Mouse (Mus musculus) cerebellum, adult 2 months (tissue): ENCODE data around the gene Tmem150c. TPM values are rescaled to one million over a fixed set of nuclear protein-coding genes. Genes with fewer than 3 reads are reported as not detected.

Source experiments
- DNase-seq, 2 experiments: peaks; one replicate each; pipeline ENCODE4 v3.0.0; 2021
- H3K27ac ChIP-seq: fragments of 200-500 bp; 2 replicates; pipeline ENCODE4 v1.5.1; 2012; ENCODE audit warnings: low read length, control low read depth, inconsistent platforms; ENCODE audit not compliant: insufficient read depth
- H3K27me3 ChIP-seq: fragments of 200-500 bp; 2 replicates; pipeline ENCODE4 v1.6.1; 2012; ENCODE audit warnings: inconsistent platforms, mild to moderate bottlenecking, low read length, moderate library complexity; ENCODE audit not compliant: control insufficient read depth, insufficient read depth
- H3K4me1 ChIP-seq: fragments of 200-500 bp; 2 replicates; pipeline ENCODE4 v1.6.1; 2011; ENCODE audit warnings: low read length; ENCODE audit not compliant: control insufficient read depth, insufficient read depth
- H3K4me3 ChIP-seq: fragments of 200-500 bp; replicated peaks from 2 replicates; pipeline ENCODE3; 2011; ENCODE audit warnings: mild to moderate bottlenecking, low read depth, low read length, control low read depth; ENCODE audit not compliant: insufficient read depth
- CTCF ChIP-seq: fragments of 200-500 bp; IDR thresholded peaks from 2 replicates; pipeline ENCODE4 v1.5.1; 2011; ENCODE audit warnings: low read depth, mild to moderate bottlenecking, control low read depth, low read length, moderate library complexity, borderline replicate concordance; ENCODE audit not compliant: insufficient read depth
- POLR2A ChIP-seq: fragments of 200-500 bp; IDR thresholded peaks from 2 replicates; pipeline ENCODE4 v1.6.1; 2011; ENCODE audit warnings: low read length, control low read depth, borderline replicate concordance; ENCODE audit not compliant: insufficient read depth
- WGBS: fragments of 180-500 bp; shearing (Covaris S2); methylation state at CpG from one replicate; pipeline ENCODE4 v1.1.7; 2018; 5-methylcytosine and 5-hydroxymethylcytosine counted together
- polyA plus RNA-seq: library from polyadenylated mRNA; depleted of rRNA; stranded (reverse); fragments of >200 nt; gene quantifications from 2 replicates; pipeline ENCODE4 v1.2.3, GENCODE M21; 2012

Tmem150c gene
- polyA plus RNA-seq, 1 experiment, result 30.1 TPM

DNA sequence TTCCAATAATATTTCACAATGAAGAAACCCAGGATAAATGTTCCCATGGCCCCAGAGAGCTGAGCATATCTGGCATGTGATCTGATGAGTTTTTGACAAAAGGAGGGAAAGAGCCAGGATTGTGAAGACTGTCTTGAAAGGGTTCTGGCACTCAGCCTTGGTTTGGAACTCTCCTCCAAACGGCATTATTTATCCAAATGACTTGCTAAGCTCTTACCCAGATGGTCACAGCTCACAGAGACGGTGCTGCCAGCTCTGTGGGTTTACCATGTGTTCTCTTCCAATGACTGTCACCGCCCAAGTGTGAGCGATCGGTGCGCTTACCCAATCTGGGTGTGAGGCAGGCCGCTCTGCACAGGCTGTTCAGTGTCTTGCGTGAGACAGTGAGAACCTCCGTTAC is 50.7 kb downstream of the Tmem150c start:
- Histone ChIP-seq H3K4me3 (peak overlapping the region; percentile 19), H3K27ac (no peak overlapping the region), H3K27me3 (no peaks in the 10 kb centered on the region), H3K4me1 (peaks cover 8% of the 10 kb centered on the region)
- no peak for TF ChIP-seq POLR2A
- no peak for TF ChIP-seq CTCF
- 3% methylated on average over 9 of the region's 9 CpGs for WGBS
- peak; percentile 76 to 93 for DNase-seq

GRCm38 (mm10) chr5:100102395-100102794 is 57.2 kb downstream of the Tmem150c start:
- H3K27ac ChIP-seq, result no peak overlapping the region
- no peak overlapping the region for H3K4me3 ChIP-seq
- TF ChIP-seq POLR2A (no peak), CTCF (no peak)
- WGBS, result 97% methylated on average over 1 of the region's 1 CpGs
- H3K27me3 ChIP-seq, result no peaks in the 10 kb centered on the region
- no peak for DNase-seq
- no peaks in the 10 kb centered on the region for H3K4me1 ChIP-seq

- Histone ChIP-seq H3K4me1 (no peaks in the 10 kb centered on the region), H3K27me3 (no peaks in the 10 kb centered on the region)
Observed at GRCm38 (mm10) chr5:100097967-100098366, 61.6 kb downstream of the Tmem150c start.

DNA sequence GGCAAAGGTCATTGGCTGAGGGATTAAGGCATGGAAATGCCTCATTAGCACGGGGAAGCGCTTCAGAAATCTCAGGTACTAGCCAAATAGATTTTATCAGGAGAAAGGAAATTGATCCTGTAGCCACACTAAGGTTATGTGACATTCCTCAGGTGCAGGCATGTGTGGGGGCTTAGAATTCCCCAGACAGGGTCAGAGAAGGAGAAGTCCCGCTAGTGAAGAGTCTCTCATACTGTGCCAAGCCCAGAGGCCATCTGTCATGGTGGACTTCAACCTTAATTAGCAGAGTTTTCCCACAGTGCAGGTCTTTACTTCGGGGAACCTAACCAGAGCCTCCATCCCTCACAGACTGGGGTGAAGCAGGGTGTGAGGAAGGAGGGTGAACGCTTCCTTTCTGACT is 62.7 kb downstream of the Tmem150c start:
- Histone ChIP-seq H3K4me1 (no peaks in the 10 kb centered on the region), H3K27ac (no peak overlapping the region), H3K4me3 (no peak overlapping the region), H3K27me3 (no peaks in the 10 kb centered on the region)
- TF ChIP-seq POLR2A, result no peak
- no peak for TF ChIP-seq CTCF
- WGBS, result 63% methylated on average over 5 of the region's 5 CpGs
- DNase-seq, result no peak

More at GRCm38 (mm10) chr5:100097967-100098366, 61.6 kb downstream of the Tmem150c start:
- Histone ChIP-seq H3K4me3 (no peak overlapping the region), H3K27ac (no peak overlapping the region)
- 98% methylated on average over 4 of the region's 4 CpGs for WGBS
- no peak for DNase-seq
- TF ChIP-seq POLR2A (no peak), CTCF (no peak)

DNA sequence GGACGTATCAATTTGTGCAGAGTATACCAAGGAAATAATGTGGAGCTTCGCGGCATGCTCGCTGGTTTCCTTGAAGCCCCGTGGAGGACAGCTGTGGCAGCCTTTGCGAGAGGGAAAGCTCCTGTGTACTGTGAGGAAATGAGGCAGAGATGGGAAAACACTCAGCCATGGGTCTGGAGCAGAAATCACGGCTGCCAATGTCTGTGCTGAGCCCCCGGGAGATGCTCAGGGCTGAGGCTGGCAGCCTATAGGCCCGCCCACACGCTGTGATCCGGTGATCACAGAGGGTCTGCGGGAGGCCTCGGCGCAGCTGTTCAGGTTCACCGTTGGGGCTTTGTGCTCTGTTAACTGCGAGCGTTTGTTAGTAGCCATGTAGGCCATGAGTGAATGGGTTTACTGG is 68.0 kb downstream of the Tmem150c start:
- Histone ChIP-seq H3K4me3 (no peak overlapping the region), H3K27ac (no peak overlapping the region), H3K4me1 (no peaks in the 10 kb centered on the region), H3K27me3 (no peaks in the 10 kb centered on the region; the same call in 1 of the 2 replicates)
- WGBS, result 26% methylated on average over 17 of the region's 17 CpGs
- peak; percentile 35 to 57 for DNase-seq
- TF ChIP-seq CTCF, result no peak
- no peak for TF ChIP-seq POLR2A

DNA sequence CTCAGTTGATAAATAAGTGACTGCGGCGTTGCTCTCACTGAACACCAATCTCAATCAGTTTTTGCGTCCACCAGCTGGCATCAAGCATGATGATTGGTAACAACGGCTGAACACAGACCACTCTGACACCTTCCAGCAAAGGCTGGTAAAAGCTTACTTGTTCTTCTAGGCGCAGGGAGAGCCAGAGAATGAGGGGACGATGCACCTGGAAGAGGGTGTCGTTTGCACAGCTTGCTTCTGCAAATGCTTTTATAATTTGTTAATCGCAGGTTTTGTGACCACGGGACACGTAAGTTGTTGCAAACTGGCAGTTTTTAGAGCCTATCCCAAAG is 68.4 kb downstream of the Tmem150c start:
- no peaks in the 10 kb centered on the region; the same call in 1 of the 2 replicates for H3K27me3 ChIP-seq
- 59% methylated on average over 10 of the region's 10 CpGs for WGBS
- no peak for DNase-seq
- TF ChIP-seq POLR2A, result no peak
- no peak for TF ChIP-seq CTCF
- no peak overlapping the region for H3K27ac ChIP-seq
- no peak overlapping the region for H3K4me3 ChIP-seq
- H3K4me1 ChIP-seq, result no peaks in the 10 kb centered on the region

DNA sequence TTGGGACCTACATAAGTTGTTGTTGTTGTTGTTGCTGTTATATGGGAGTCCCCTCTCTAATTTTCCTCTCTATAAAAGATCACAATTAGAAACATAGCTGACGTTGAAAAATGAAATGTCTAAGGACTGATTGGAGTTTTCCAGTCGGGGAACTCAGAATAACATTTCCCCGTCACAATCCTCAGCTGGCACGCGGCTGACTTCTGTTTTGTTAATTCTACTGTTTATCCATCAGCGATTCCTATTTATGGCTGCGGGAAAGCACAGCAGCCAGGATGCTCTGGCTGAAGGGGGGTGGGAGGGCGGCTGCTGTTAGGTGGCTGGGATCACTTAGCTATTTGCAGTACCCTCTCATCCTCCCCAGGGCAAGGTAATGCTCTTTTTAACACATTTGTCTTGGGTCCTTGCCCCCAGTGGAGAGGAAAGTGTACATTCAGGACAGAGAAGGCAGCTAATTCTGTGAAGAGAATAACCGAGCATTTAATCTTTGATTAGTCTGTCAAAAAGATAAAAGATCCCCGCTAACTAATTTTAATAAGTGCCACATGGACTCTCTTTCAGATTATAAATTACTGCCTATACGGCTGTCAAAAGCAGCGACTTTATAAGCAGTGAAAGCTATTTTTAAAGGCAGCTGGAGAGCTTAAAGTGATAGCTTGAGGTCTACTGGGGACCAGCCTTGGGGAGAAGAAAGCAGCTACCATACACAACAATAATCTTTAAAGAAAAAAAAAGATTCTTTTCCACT is 68.9 kb downstream of the Tmem150c start:
- no peak for DNase-seq
- TF ChIP-seq CTCF (no peak), POLR2A (no peak)
- Histone ChIP-seq H3K4me3 (no peak overlapping the region), H3K27ac (no peak overlapping the region), H3K4me1 (no peaks in the 10 kb centered on the region; the same call in 1 of the 2 replicates), H3K27me3 (no peaks in the 10 kb centered on the region; the same call in 1 of the 2 replicates)
- 83% methylated on average over 12 of the region's 12 CpGs for WGBS

DNA sequence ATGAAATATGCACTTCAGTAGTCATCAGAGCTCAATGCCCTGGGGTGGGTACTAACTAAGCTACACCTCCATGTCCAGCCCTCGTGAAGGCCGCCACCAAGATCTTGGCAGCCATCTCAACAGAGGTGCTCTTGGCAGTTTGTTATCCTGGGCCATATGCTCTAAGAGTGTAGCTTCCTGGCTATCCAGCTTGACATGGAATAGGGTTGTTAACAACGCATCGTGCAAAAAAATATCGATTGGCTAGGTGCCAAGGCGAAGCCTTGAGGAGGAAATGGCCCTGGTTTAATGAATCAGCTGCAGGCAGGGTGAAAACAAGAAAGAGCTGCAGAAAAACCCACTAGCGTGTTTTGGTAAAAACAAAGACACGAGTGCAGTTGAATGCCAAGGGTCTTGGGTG is 74.5 kb downstream of the Tmem150c start:
- no peak for TF ChIP-seq CTCF
- TF ChIP-seq POLR2A, result no peak
- Histone ChIP-seq H3K4me1 (peaks cover 3% of the 10 kb centered on the region; the same call in 1 of the 2 replicates), H3K27me3 (no peaks in the 10 kb centered on the region), H3K4me3 (no peak overlapping the region), H3K27ac (no peak overlapping the region)
- peak in 1 of 2 experiments; percentile 26 for DNase-seq
- 27% methylated on average over 8 of the region's 8 CpGs for WGBS

DNA sequence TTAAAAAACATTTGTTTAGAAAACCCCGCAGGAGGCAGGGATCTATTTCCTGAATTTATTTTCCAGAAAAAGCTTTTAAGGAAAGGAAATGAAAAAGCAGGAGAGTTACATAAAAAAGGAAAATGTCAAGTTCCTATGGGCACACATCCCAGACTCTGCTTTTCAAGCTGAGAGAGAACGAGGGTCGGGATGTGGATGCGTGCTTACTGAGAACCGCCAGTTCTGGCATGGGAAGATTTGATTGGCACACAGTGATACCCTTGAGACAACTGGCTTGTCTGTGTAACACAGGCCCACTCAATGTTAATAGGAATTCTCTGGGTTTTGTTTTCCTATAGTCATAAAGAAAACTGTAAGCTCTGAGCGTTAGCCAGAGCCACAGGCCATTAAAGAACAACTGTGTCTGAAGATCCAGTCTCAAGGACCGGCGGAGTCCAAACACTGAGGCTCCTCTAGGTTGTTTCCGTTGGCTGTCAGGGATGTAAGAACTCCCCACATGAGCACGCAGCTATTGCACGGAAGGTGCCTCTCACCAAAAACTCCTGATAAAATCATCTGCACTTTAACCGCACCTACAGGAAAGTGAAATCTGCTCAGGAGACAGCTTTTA is 75.5 kb downstream of the Tmem150c start:
- Histone ChIP-seq H3K27me3 (no peaks in the 10 kb centered on the region), H3K4me3 (no peak overlapping the region), H3K27ac (no peak overlapping the region), H3K4me1 (peaks cover 11% of the 10 kb centered on the region)
- DNase-seq, result no peak
- 75% methylated on average over 12 of the region's 12 CpGs for WGBS
- TF ChIP-seq POLR2A, result no peak
- no peak for TF ChIP-seq CTCF
